Mouse (Mus musculus): Measurements from ENCODE around the gene Gm26938.
A peak's percentile ranks its signal among the peaks of the same experiment; 100 is the strongest.

The Gm26938 gene

DNA sequence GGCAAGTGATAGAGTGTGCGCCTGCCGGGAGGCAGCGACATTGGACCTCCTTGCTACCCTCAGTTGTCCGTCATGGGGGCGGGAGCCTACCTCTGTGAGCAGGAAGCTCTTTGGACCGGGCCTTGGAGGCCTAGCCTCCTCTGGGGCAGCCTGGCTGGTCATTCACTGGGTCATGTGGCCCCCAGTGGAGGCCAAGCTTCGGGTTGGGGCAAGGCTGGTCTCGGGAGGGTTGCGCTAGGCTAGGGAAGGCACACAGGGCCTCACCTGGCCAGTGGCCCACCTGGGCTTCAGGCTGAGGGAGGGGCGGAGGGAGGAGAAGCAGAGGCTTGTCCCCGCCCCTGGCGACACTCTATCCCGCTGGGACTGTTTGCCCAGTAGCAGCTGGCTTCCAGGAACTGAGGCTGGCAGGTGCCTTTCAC is 12.2 kb downstream of the Gm26938 start:
- no peak for DNase-seq

DNA sequence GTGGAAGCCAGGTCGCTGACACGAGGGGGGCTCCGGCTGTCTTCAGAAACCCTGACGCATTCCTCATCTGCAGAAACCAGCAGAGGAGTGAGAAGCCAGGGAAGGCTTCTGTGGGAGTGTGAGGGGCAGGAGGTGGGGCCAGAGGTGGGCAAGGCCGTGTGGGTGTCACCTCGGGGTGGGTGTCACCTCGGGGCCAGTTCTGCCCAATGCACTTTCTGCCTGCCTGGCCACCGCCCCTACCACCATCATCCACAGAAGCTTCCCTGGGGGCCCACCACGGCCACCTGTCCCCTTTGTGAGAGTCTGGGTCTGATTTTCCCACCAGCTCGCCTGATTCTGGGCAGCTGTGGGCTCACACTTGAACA is 13.1 kb downstream of the Gm26938 start:
- DNase-seq: no peak

DNA sequence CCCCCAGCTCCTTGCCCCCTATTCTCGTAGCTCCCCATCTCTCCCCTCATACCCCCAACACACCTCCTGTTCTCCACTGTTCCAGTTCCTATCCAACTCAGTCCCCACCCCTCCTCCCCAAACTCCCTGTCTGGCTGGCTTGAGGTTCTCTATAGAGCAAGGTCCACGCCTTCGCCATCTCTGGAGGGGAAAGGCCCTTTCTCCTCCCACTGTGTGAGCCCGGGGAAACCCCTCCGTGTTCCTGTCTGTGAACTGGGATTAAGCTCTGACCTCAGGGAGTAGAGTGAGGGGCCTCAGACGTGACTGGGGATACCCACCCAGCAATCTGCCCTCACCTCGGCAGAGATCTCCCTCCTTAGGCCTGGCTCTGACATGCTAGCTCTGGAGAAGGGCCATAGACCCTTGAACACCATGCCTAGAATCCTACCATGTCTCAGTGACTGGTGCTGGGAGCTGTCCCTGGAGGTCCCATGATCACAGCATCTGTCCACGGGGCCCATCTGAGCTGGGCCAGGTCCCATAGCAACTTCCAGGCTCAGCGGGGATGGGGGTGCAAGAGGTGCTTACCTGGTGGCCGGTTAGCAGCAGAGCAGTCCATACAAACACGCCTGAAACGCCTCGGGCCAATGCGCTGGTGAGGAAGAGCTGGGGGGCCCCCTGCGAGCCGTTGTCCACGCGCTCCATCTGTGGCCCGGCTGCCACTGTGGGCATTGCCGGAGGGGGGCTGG is 13.6 kb downstream of the Gm26938 start:
- DNase-seq: no peak

DNA sequence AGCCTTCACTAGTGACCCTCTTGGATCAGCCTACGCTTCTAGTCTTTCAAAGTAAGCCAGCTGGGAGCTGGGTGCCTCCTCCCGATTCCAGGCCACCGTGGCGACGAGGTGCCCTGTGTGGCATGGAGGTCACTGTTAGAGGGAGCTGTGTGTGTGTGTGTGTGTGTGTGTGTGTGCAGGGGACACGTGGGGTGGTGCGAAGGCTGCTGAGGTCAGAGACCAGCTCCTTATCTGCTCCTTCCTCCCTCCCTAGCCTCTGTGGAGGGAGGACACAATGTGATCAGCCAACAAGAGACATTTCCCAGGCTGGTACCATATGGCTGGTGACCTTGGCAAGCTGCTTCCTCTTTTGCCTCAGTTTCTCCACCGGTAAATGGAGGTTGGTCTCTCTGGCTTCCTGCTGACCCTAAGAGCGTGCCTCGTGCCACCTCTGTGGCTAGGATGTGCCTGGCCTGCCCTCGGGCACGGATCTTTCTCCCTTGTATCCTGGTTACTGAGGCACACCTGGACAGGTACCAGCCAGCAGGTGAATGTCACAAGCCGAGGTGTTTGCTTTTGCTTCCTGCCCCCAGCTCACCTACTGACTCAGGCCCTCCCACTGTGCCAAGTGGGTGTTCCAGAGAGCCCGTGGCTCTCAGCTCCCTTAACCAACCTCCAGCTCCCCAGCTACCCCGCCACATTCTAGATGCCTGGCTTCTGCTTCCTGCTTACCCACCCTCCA is 14.4 kb downstream of the Gm26938 start:
- no peak for DNase-seq

DNA sequence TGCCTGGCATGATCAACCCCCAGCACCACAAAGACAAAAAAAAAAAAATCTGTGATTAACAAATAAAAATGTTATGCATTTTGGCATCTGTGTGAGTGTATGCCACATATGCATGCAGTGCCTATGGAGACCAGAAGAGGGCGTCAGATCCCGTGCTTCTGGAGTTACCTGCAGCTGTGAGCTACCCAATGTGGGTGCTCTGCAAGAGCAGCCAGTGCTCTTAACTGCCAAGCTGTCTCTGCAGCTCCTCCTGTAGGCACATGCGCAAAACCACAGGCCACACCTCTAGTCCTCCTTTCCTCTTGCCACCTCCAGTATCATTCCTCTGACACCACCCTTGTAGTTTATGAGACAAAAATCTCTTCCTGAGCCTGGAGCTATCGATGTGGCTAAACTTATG is 16.8 kb downstream of the Gm26938 start:
- DNase-seq: no peak

DNA sequence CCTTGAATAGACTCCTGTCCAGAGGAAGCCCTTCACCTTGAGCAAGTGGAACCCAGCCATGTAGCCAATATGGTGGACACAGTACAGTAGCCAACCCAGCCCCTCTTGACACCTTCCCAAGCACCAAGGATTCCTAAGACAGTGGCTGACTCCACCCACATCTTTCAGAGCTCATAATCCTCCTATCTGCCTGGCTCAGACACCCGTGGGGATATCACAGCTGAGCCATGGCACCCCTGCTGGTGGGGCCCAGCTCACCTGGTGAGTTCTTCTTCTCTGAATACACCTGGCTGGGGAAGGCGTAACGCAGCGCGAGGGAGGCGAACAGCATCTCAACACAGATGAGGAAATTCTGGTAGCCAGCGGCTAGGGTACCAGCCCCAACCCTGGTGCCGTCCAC is 20.3 kb downstream of the Gm26938 start:
- no peak for DNase-seq

DNA sequence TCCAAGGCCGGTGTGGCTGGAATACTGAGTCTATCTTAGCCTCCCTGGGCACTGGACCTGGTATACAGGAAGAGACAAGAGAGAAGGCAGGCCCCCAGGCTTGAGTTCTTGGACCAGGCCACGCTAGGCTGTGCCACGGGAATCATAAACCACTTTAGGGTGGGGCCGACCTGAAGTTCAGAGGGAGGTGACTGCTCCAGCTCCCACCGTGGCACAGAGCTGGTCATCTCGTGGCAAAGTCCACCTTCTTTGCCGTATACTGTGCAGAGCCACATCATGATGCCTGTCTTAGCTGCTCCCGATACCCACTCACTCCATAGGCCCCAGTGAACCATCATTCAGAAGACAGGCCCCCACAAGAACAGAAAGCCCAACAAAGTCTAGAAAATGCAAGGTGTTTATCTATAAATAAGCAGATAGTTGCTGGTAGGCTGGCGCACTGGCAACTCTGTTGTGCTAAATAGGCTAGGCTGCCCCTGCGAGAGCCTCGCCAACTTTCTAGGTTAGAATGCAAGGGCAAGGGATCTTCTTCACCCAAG is 21.6 kb downstream of the Gm26938 start:
- DNase-seq: no peak

DNA sequence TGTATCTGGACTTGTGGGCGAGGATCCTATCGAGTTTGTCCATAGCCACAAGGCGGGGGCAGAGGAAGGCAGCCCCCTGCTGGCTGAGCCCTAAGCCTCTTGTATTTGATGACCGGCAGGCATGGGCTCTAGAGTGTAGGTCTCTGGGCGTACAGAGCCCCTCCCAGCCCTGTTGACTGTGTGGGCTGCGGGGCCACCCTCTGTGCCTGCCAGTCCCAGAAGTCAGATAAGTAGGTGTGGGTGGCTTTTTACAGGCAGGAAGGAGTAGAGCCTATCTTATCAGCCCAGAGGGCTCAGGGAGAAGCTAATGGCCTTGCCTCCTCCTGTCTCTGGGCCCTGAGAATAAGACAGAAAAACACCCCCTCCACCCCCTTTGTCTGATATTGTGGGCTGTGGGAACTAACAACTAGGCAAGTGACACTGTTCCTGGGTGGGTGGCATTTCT is 22.1 kb downstream of the Gm26938 start:
- DNase-seq: no peak

DNA sequence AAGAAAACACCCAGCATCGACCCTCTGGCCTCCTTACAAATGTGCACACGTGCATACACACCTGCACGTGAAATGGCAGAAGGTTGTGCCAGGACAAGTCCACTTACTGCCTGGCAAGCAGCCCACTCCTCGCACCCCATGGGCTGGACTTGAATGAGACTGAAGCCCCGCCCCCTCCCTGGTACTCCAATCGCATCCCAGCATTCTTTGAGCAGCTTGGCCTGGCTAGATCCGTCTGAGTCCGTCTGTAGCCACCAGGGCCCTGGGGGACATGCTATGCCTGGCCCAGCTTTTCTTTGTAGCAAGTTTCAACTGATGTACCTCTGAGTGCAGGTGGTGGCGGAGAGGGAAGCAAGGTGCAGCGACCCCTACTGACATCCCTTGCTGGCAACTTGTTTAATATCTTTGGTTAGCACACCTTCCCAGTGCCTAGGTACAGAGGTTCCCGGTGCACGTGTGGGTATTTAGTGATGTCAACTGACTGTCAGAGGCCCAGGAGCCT is 22.6 kb downstream of the Gm26938 start:
- DNase-seq: peak in 1 of 2 experiments; percentile 74

DNA sequence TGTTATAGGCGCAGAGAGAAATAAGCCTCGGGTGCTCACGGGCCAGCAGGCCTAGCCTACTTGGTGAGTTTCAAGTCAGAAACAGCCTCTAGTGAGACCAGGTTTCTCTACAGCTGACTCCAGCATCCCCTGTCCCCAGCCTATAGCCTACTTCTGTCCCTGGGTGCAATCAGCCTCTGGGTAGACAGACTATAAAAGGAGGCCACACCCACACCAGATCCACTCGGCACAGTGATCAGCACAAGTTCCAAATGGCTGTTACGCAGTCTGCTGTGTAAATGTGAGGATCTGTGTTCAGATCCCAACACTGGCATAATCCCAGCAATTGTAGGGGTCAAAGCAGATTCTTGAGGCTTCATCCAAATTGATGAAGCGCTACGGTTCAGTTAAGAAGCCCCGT is 23.0 kb downstream of the Gm26938 start:
- no peak for DNase-seq

DNA sequence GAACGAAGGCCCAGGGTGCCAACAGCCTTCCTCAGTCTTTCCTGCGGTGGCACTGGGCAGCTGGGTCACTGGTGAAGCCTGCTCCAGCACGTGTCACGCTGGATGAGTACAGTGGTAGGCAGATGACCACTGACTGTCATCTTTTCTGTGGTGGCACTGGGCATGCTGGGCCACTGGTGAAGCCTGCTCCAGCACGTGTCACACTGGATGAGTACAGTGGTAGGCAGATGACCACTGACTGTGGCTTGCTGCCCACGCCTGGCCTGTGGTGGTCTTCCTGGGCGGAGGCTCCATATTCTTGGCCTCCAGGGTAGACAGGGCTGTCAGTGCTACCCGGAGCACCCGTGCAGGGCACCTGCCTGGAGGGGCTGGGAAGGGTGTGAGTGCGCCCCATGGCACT is 24.3 kb downstream of the Gm26938 start:
- no peak for DNase-seq

DNA sequence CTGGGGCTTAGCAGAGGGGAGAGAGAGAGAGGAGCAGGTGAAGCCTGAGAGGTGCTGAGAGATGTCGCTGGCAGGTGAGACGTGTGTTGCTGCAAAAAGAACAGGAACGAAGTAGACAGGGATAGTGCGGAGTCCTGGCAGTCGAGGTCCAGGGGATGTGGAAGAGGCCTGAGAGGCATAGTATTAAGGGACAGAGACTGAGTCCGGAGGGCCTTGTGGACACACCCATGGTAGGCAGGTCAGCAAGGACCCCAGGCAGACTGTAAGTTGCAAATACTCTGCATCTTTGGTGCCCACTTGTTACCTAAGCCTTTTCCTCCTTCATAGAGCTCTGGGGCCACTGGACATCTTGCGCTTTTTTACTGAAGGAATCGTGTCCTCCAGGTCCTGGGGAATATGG is 25.0 kb downstream of the Gm26938 start:
- no peak for DNase-seq

DNA sequence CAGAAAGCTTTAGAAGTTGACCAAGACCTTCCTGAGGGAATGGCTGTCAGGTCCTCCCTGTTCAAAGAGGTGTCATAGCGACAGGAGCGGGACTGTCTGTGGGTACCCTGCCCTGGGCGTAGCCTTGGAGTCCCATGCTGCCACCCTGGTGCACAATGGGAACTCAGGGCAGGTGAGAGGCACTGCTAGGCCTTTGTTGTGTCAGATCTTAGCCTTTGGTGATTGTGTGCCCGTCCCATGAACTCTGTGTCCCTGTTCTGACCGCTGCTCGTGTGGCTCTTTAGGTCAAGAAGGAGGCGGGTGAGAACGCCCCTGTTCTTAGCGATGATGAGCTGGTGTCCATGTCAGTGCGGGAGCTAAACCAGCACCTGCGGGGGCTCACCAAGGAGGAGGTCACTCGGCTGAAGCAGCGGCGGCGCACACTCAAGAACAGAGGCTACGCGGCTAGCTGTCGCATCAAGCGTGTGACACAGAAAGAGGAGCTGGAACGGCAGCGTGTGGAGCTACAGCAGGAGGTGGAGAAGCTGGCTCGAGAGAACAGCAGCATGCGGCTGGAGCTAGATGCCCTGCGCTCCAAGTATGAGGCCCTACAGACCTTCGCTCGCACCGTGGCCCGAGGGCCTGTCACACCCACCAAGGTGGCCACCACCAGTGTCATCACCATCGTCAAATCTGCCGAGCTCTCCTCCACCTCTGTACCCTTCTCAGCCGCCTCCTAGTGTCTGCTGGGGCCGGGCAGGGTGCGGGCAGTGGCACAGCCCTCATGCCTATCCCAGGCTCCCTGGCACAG is 26.2 kb downstream of the Gm26938 start:
- no peak for DNase-seq

DNA sequence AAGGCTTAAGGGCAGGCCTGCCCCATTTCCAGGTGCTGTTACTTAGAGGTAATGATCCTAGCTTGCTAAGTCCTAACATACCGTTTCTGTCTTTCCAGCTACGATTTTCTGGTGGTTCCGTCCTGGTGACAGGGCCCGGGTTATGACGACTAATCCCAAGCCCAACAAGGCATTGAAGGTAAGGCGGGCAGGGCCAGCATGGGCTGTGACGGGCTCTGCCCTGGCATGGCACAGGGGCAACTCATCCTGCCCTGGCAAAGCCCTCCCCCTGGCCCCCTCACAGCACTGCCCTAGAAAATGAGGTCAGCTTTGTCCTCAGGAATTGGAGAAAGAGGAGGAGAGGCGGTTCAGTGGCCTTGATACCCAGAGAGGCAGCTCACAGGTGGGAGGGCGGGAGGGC is 27.2 kb downstream of the Gm26938 start:
- no peak for DNase-seq

DNA sequence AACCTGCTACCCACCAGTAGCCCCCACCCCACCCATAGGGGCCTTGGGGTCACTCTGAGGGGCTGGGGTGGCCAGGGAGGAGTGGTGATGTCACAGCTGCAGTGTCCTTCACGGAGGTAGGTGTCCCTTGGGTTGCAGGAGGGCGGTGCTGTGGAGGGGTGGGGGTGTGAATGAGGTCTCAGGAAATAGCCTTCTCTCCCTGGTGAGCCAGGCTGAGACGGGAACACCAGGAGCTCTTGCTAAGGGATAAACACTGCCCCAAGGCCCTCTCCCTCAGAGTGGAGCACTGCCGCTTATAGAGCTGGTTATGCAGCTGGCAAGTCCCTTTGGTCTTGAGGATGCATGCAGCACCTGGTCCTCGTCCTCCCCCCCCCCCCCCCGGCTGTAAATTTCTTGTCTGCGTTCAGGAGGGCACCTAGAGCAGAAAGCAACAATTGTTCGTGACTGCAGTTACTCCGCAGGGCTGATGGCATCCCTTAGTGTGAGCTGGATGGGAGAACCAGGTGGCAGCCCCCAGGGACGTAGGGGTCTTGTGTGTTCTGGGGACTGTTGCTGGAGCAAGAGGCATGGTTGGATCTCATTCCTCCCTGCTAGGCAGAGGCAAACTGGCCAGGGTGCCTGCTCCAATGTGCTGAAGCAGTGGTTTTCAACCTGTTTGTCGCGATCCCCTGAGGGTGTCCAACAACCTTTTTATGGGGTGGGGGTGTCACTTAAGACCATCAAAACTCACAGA is 27.9 kb downstream of the Gm26938 start:
- DNase-seq: no peak

DNA sequence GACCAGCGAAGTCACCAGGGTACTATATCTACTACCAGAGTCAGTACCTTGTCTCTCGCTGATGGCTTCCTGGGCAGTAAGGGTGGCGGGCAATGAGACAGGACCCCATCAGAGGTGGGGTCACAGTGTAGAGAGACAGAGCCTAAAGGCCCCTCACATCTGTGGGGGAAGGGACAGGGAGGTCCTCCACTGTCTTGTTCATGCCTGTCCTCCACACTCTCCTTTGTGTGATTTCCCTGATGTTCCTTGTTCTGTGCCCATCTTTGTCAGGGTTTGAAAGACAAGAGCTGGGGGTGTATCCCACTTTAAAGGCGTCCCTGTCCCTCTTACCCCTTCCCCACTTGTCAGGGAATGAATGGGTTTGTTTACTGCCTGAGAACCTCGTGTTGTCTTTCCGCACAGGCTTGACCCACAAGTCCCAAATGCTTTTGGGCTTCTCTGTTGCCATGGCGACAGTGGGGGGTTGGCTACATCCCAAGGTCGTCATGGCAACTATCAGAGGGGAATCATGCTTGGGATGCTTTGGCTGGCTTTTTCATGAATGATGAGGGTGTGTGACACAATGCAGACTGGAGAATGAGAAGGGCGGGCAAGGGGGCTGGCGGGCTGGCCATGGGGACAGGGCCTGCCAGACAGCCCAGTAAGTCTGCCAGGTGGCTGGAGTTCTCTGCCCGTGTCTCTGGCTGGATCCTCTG is 28.6 kb downstream of the Gm26938 start:
- peak; percentile 96 to 99 for DNase-seq

DNA sequence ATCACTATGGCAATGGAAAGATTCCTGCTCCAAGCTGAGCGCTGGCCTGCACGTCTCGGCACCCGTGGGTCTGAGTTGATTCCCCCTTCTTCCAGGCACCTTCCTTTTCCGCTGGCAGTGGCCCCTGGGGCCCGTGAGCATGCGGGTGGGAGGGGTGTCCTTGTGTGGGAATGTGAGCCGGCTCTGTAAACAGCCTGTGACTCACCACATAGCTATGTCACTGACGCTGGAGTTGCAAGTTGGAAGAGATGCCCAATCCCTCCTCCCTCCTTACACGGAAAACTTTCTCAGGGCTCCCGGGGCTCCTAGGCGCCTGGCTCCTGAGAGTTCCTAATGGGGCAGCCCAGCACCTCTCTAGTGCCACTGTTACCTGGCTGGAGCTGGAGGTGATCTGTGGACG is 29.3 kb downstream of the Gm26938 start:
- no peak for DNase-seq

DNA sequence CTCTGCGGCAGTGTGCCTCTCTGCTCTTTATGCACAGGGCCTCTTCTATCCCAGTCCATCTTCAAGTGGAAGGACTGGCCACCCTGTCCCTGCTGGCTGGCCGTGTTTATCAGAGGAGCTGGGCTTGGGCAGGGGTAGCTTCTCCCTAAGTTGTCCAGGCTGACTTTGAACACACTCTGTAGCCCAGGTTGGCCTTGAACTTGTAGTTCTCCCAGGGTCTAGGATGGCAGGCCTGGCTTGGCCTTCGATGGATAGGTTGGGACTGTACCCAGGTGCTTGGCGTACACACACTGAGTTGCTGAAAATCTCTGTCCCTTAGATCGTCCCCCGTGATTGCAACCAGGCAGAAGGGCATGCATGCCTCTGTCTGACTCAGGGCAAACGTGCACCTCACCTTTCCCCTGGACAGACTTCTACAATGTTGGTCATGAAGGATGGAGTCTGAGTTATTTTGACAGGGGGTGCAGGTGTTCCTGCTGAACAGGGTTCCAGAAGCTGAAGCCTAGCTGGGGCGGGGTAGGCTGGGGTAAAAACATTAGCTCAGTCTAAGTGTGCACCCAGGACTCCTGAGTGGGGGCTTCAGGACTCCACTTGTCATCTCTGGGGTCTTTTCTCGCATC is 30.1 kb downstream of the Gm26938 start:
- DNase-seq: no peak

DNA sequence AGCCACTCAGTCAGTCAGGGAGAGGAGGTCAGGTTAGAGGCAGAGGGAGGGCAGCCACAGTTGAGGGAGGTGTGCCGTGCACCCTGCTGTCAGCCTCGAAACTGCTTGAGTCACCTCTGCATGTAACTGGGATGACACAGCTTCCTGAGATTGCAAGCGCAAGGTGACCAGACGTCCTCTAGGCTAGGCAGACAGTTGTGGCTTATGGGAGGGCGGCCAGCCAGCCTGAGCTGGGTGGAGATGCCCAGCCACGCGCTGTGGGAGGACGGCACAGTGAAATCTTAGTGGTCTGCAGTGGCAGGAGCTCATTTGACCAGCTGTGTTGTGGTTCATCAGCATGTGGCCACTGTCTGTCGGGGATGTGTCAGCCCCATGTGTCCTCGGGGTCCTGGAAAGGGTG is 31.3 kb downstream of the Gm26938 start:
- no peak for DNase-seq

DNA sequence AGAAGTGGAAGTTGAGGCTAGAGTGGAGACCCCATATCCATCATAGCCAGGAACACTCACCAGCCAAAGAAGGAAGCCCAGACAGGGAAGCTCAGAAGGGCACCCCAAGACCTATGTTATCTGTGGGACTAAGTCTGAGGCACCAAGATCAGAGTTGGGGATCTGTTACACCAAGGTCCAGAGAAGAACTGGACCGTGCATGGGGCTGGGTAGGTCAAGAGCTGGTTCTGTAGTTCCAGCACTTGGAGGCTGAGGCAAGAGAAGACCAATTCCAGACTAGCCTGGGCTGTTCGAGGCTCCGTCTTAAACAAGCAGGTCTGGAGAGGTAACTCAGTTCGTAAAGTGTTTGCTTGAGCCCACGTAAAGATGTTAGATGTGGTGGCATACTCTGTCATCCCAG is 32.1 kb downstream of the Gm26938 start:
- DNase-seq: no peak

DNA sequence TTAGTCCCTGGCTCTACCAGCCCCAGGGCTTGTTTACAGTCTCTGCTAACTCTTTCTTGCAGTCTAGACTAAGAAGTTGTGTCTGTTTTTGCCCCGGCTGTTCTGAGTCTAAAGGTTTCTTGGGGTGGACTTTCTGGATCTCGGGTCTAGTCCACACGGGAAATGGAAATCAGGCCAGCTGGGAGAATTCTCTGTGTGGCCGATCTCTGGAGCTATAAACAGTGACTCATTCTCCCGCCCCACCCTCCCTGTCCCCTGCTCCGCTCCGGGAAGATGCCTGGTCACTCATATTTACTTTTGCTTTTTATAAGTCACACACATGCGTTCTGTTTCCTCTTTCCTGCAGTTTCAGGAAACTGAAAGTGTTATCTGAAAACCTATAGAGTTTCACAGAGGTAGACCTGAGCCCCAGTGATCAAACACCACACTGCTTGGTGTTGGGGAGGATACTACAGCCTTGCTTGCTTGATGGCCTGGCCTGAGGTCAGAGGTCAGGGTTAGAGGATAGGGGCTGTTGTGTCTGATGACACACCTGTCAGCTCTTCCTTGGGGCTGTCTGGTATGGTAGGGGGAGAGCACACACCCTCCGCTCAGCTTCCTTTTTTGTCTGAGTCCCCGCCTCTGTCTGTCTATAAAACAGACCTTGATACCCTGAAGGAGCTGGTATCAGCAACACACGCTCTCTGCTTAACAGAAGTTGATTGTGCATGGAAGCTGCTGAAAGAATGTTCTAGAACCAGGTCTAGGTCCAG is 32.7 kb downstream of the Gm26938 start:
- DNase-seq: no peak

Measured in cerebellum, postnatal 14 days (tissue).